Mouse (Mus musculus) erythroblast, embryonic 14.5 days (primary cell): ENCODE results near the gene Ifrd2. TPM values are rescaled to one million over a fixed set of nuclear protein-coding genes. Genes with fewer than 3 reads are reported as not detected.

Experiments used
- H3K27me3 ChIP-seq: 2 replicates; pipeline ENCODE4 v1.6.1; 2012; ENCODE audit warnings: inconsistent platforms; ENCODE audit not compliant: control insufficient read depth
- H3K36me3 ChIP-seq: 2 replicates; pipeline ENCODE4 v1.6.1; 2012; ENCODE audit warnings: mild to moderate bottlenecking, inconsistent platforms; ENCODE audit not compliant: control insufficient read depth
- H3K4me1 ChIP-seq: 2 replicates; pipeline ENCODE4 v1.6.1; 2012; ENCODE audit warnings: inconsistent platforms; ENCODE audit not compliant: control insufficient read depth
- H3K4me3 ChIP-seq: replicated peaks from 2 replicates; pipeline ENCODE3; 2012; ENCODE audit warnings: moderate library complexity, mild to moderate bottlenecking, inconsistent platforms
- H3K9me3 ChIP-seq: 2 replicates; pipeline ENCODE4 v1.6.1; 2012; ENCODE audit warnings: low read length, inconsistent platforms, mixed read lengths; ENCODE audit not compliant: control insufficient read depth
- GATA1 ChIP-seq: IDR thresholded peaks from 2 replicates; pipeline ENCODE4 v1.6.1; 2012; ENCODE audit warnings: low read length, inconsistent platforms, mixed read lengths
- TAL1 ChIP-seq: IDR thresholded peaks from 3 replicates; pipeline ENCODE4 v1.6.1; 2012; ENCODE audit warnings: low read length, inconsistent platforms, mixed read lengths
- polyA plus RNA-seq: library from polyadenylated mRNA; stranded (reverse); fragments of >175 nt; gene quantifications from 2 replicates; pipeline ENCODE4 v1.2.3, GENCODE M21; 2012

The Ifrd2 gene
- 79.9 and 91.3 TPM in 2 replicates for polyA plus RNA-seq

GRCm38 (mm10) chr9:107586974-107587832 is at the start of gene Ifrd2:
Ifrd2 (plus strand) TSS chr9:107587642.
- Histone ChIP-seq H3K9me3 (no peaks in the 10 kb centered on the region), H3K36me3 (peaks cover 82% of the 10 kb centered on the region), H3K4me3 (peak within 1 kb of the TSS; percentile 78), H3K27me3 (no peaks in the 10 kb centered on the region; the same call in 1 of the 2 replicates), H3K4me1 (peaks cover 84% of the 10 kb centered on the region)
- TF ChIP-seq GATA1 (peak; percentile 81), TAL1 (peak; percentile 77)

GRCm38 (mm10) chr9:107538231-107538630 is 49.2 kb upstream of the Ifrd2 start:
- peaks cover 48% of the 10 kb centered on the region for H3K36me3 ChIP-seq
- no peaks in the 10 kb centered on the region for H3K9me3 ChIP-seq
- H3K27me3 ChIP-seq: no peaks in the 10 kb centered on the region
- H3K4me1 ChIP-seq: peaks cover 86% of the 10 kb centered on the region
- TF ChIP-seq TAL1 (no peak), GATA1 (no peak)
- no peak overlapping the region for H3K4me3 ChIP-seq

- Histone ChIP-seq H3K4me1 (peaks cover 83% of the 10 kb centered on the region), H3K36me3 (peaks cover 48% of the 10 kb centered on the region), H3K4me3 (no peak overlapping the region), H3K27me3 (no peaks in the 10 kb centered on the region), H3K9me3 (no peaks in the 10 kb centered on the region)
- TF ChIP-seq GATA1 (no peak), TAL1 (no peak)
These were observed 48.7 kb upstream of the Ifrd2 start for GRCm38 (mm10) chr9:107538711-107539110.

- Histone ChIP-seq H3K36me3 (peaks cover 59% of the 10 kb centered on the region), H3K4me3 (no peak overlapping the region), H3K9me3 (peaks cover 2% of the 10 kb centered on the region; the same call in 1 of the 2 replicates), H3K4me1 (peaks cover 72% of the 10 kb centered on the region), H3K27me3 (no peaks in the 10 kb centered on the region)
- TF ChIP-seq TAL1: no peak
- no peak for TF ChIP-seq GATA1
These were observed 47.5 kb upstream of the Ifrd2 start for GRCm38 (mm10) chr9:107539940-107540339.

GRCm38 (mm10) chr9:107540420-107540819 is 47.0 kb upstream of the Ifrd2 start:
- H3K4me1 ChIP-seq: peaks cover 72% of the 10 kb centered on the region
- no peak overlapping the region for H3K4me3 ChIP-seq

GRCm38 (mm10) chr9:107541005-107541404 is 46.4 kb upstream of the Ifrd2 start:
- Histone ChIP-seq H3K9me3 (peaks cover 2% of the 10 kb centered on the region; the same call in 1 of the 2 replicates), H3K4me1 (peaks cover 72% of the 10 kb centered on the region), H3K4me3 (peak overlapping the region; percentile 84), H3K27me3 (no peaks in the 10 kb centered on the region), H3K36me3 (peaks cover 59% of the 10 kb centered on the region)
- no peak for TF ChIP-seq TAL1
- no peak for TF ChIP-seq GATA1

More at GRCm38 (mm10) chr9:107540420-107540819, 47.0 kb upstream of the Ifrd2 start:
- peaks cover 64% of the 10 kb centered on the region for H3K36me3 ChIP-seq
- TF ChIP-seq TAL1 (no peak), GATA1 (no peak)
- H3K27me3 ChIP-seq: no peaks in the 10 kb centered on the region
- H3K9me3 ChIP-seq: peaks cover 2% of the 10 kb centered on the region; the same call in 1 of the 2 replicates

GRCm38 (mm10) chr9:107541474-107542351 is 45.7 kb upstream of the Ifrd2 start, which contains the start of the genes Cyb561d2 and Nprl2:
Cyb561d2 (minus strand) TSS chr9:107542193.
Nprl2 (plus strand) TSS chr9:107542226.
- Histone ChIP-seq H3K36me3 (peaks cover 54% of the 10 kb centered on the region), H3K27me3 (no peaks in the 10 kb centered on the region), H3K4me1 (peaks cover 72% of the 10 kb centered on the region), H3K4me3 (peak within 1 kb of the TSS; percentile 84), H3K9me3 (peaks cover 2% of the 10 kb centered on the region; the same call in 1 of the 2 replicates)
- TF ChIP-seq GATA1 (no peak), TAL1 (no peak)

- H3K36me3 ChIP-seq: peaks cover 47% of the 10 kb centered on the region
- H3K9me3 ChIP-seq: peaks cover 2% of the 10 kb centered on the region; the same call in 1 of the 2 replicates
- H3K27me3 ChIP-seq: no peaks in the 10 kb centered on the region
- peaks cover 72% of the 10 kb centered on the region for H3K4me1 ChIP-seq
- H3K4me3 ChIP-seq: peak overlapping the region; percentile 84
- TF ChIP-seq TAL1: no peak
- TF ChIP-seq GATA1: no peak
These were observed 45.1 kb upstream of the Ifrd2 start for GRCm38 (mm10) chr9:107542352-107542686.

- Histone ChIP-seq H3K36me3 (peaks cover 43% of the 10 kb centered on the region), H3K9me3 (peaks cover 2% of the 10 kb centered on the region; the same call in 1 of the 2 replicates), H3K4me3 (peak overlapping the region; percentile 84), H3K27me3 (no peaks in the 10 kb centered on the region), H3K4me1 (peaks cover 72% of the 10 kb centered on the region)
- no peak for TF ChIP-seq GATA1
- TF ChIP-seq TAL1: no peak
These were observed 44.7 kb upstream of the Ifrd2 start for GRCm38 (mm10) chr9:107542721-107543120.
